Mouse (Mus musculus) erythroblast, embryonic 14.5 days (primary cell): Measurements from ENCODE around the gene Fam229a. TPM values are rescaled to one million over a fixed set of nuclear protein-coding genes. Genes with fewer than 3 reads are reported as not detected.
"Not testable (repeated sequence)": the region's sequence is repeated elsewhere in the genome, so short reads cannot be mapped to it uniquely, and the experiment has no call there.

ENCODE experiments used
- H3K27me3 ChIP-seq: 2 replicates; pipeline ENCODE4 v1.6.1; 2012; ENCODE audit warnings: inconsistent platforms; ENCODE audit not compliant: control insufficient read depth
- H3K36me3 ChIP-seq: 2 replicates; pipeline ENCODE4 v1.6.1; 2012; ENCODE audit warnings: mild to moderate bottlenecking, inconsistent platforms; ENCODE audit not compliant: control insufficient read depth
- H3K4me1 ChIP-seq: 2 replicates; pipeline ENCODE4 v1.6.1; 2012; ENCODE audit warnings: inconsistent platforms; ENCODE audit not compliant: control insufficient read depth
- H3K4me3 ChIP-seq: replicated peaks from 2 replicates; pipeline ENCODE3; 2012; ENCODE audit warnings: moderate library complexity, mild to moderate bottlenecking, inconsistent platforms
- H3K9me3 ChIP-seq: 2 replicates; pipeline ENCODE4 v1.6.1; 2012; ENCODE audit warnings: low read length, inconsistent platforms, mixed read lengths; ENCODE audit not compliant: control insufficient read depth
- GATA1 ChIP-seq: IDR thresholded peaks from 2 replicates; pipeline ENCODE4 v1.6.1; 2012; ENCODE audit warnings: low read length, inconsistent platforms, mixed read lengths
- TAL1 ChIP-seq: IDR thresholded peaks from 3 replicates; pipeline ENCODE4 v1.6.1; 2012; ENCODE audit warnings: low read length, inconsistent platforms, mixed read lengths
- polyA plus RNA-seq: library from polyadenylated mRNA; stranded (reverse); fragments of >175 nt; gene quantifications from 2 replicates; pipeline ENCODE4 v1.2.3, GENCODE M21; 2012

Fam229a gene
- polyA plus RNA-seq, 1 experiment: 1.5 TPM

- TF ChIP-seq TAL1 (no peak), GATA1 (no peak)
- Histone ChIP-seq H3K4me3 (peak overlapping the region; percentile 64), H3K27me3 (peaks cover 51% of the 10 kb centered on the region), H3K4me1 (peaks cover 26% of the 10 kb centered on the region), H3K36me3 (peaks cover 37% of the 10 kb centered on the region), H3K9me3 (no peaks in the 10 kb centered on the region)
Measured at GRCm38 (mm10) chr4:129513891-129514290, 22.9 kb downstream of the Fam229a start.

- H3K4me1 ChIP-seq: peaks cover 26% of the 10 kb centered on the region
- H3K9me3 ChIP-seq: no peaks in the 10 kb centered on the region
- H3K27me3 ChIP-seq: peaks cover 45% of the 10 kb centered on the region
- peaks cover 41% of the 10 kb centered on the region for H3K36me3 ChIP-seq
- no peak for TF ChIP-seq TAL1
- no peak for TF ChIP-seq GATA1
- peak overlapping the region; percentile 64 for H3K4me3 ChIP-seq
Measured at GRCm38 (mm10) chr4:129514300-129514898, 23.4 kb downstream of the Fam229a start.

- Histone ChIP-seq H3K36me3 (peaks cover 66% of the 10 kb centered on the region), H3K4me3 (no peak overlapping the region), H3K27me3 (peaks cover 26% of the 10 kb centered on the region), H3K4me1 (peaks cover 26% of the 10 kb centered on the region), H3K9me3 (no peaks in the 10 kb centered on the region)
- no peak for TF ChIP-seq GATA1
- no peak for TF ChIP-seq TAL1
Measured at GRCm38 (mm10) chr4:129516925-129517324, 25.9 kb downstream of the Fam229a start.

DNA sequence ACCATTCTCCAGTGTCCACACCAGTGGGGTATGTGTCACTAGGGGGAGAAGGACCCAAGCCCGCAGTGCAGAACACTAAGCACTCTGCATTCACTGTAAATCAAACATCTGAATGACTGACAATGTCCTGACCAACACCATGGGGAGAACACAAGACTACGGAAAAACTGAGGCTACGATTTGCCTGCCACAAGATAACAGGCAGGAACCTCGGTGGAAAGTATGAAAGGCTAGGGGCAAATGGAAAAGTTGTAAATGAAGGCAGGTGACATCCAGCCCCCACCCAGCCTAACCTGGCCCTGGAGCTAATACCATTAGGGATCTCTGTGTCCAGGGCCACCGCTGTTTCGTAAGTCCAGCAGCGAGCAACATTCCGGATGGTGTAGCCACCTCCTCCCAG is 27.5 kb downstream of the Fam229a start:
- H3K36me3 ChIP-seq: peaks cover 82% of the 10 kb centered on the region
- H3K4me3 ChIP-seq: no peak overlapping the region
- H3K27me3 ChIP-seq: peaks cover 10% of the 10 kb centered on the region
- peaks cover 19% of the 10 kb centered on the region for H3K4me1 ChIP-seq
- H3K9me3 ChIP-seq: no peaks in the 10 kb centered on the region
- TF ChIP-seq TAL1 (no peak), GATA1 (no peak)

DNA sequence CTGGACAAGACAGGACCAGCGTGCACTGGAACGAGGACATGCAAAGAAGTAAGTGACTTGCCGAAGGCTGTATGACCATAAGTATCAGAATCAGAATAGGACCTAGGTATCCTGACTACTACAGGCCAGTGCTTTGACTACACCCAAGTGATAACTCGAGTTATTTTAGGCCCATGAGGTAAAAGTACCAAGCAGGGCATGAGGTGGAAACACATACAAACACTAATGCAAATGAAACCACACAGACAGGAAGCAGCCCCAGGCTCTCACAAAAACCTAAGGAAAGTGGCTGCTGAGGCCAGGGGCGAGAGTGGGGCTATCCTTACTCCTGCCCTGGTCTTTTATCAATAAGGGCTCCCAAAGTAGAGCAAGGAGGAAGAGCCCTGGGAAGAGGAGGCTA is 34.3 kb downstream of the Fam229a start:
- Histone ChIP-seq H3K27me3 (no peaks in the 10 kb centered on the region), H3K9me3 (no peaks in the 10 kb centered on the region), H3K36me3 (peaks cover 82% of the 10 kb centered on the region), H3K4me3 (no peak overlapping the region), H3K4me1 (no peaks in the 10 kb centered on the region)
- TF ChIP-seq TAL1 (no peak), GATA1 (no peak)

DNA sequence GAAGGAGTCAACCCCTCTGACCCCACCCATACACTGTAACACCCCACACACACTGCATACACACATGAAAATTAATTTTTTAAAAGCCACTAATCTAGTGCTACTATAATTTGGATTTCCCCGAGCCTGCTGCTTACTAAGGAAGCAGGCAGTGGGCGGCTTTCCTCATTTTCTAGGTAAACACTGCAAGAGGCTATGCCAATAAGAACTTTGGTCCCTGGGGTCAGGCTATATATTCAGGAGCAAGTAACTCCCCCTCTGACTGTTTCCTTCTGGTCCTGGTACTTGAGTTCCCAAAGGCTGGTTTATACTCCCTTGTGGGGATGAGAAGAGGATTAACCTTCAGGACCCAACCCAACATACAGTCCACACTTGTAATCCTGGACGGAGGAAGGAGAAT is 34.9 kb downstream of the Fam229a start:
- Histone ChIP-seq H3K27me3 (no peaks in the 10 kb centered on the region), H3K4me1 (no peaks in the 10 kb centered on the region), H3K9me3 (no peaks in the 10 kb centered on the region), H3K36me3 (peaks cover 83% of the 10 kb centered on the region), H3K4me3 (no peak overlapping the region)
- no peak for TF ChIP-seq GATA1

GRCm38 (mm10) chr4:129528901-129529300 is 37.9 kb downstream of the Fam229a start:
- not testable (repeated sequence) for H3K4me1 ChIP-seq, H3K27me3 ChIP-seq, H3K9me3 ChIP-seq, H3K4me3 ChIP-seq
- peaks cover 77% of the 10 kb centered on the region for H3K36me3 ChIP-seq

GRCm38 (mm10) chr4:129540012-129540411 is 49.0 kb downstream of the Fam229a start:
- no peak overlapping the region for H3K4me3 ChIP-seq
- H3K27me3 ChIP-seq: no peaks in the 10 kb centered on the region
- H3K36me3 ChIP-seq: peaks cover 57% of the 10 kb centered on the region
- H3K9me3 ChIP-seq: no peaks in the 10 kb centered on the region
- TF ChIP-seq GATA1 (no peak), TAL1 (no peak)
- peaks cover 40% of the 10 kb centered on the region for H3K4me1 ChIP-seq

Other genes starting within 250 kb of the Fam229a start
- 0.09 and 0.12 TPM in 2 replicates for gene C77080, start 229.8 kb upstream of the Fam229a start, polyA plus RNA-seq
- gene Sync, start 203.6 kb upstream of the Fam229a start, polyA plus RNA-seq: not detected in 2 replicates
- 5.4 and 8.0 TPM in 2 replicates for gene Rbbp4, start 155.8 kb upstream of the Fam229a start, polyA plus RNA-seq
- 0.10 and 0.29 TPM in 2 replicates for gene Zbtb8os, start 155.5 kb upstream of the Fam229a start, polyA plus RNA-seq
- gene Zbtb8a, start 113.1 kb upstream of the Fam229a start, polyA plus RNA-seq: 0.04 and 0.08 TPM in 2 replicates
- gene Zbtb8b, start 50.3 kb upstream of the Fam229a start, polyA plus RNA-seq: 0.02 TPM in 1 of 2 replicates, not detected in the other
- gene Bsdc1, start 29.6 kb upstream of the Fam229a start, polyA plus RNA-seq: 87.8 and 92.9 TPM in 2 replicates
- gene Tssk3, start 168 bp upstream of the Fam229a start, polyA plus RNA-seq: not detected in 2 replicates
- 1.2 and 1.4 TPM in 2 replicates for gene Marcksl1, start 22.4 kb downstream of the Fam229a start, polyA plus RNA-seq
- 9.1 and 9.2 TPM in 2 replicates for gene Hdac1, start 51.5 kb downstream of the Fam229a start, polyA plus RNA-seq
- gene Lck, start 82.5 kb downstream of the Fam229a start, polyA plus RNA-seq: 3.0 and 3.1 TPM in 2 replicates
- gene Fam167b, start 87.4 kb downstream of the Fam229a start, polyA plus RNA-seq: 0.15 TPM in 1 of 2 replicates, not detected in the other
- 14.4 and 16.7 TPM in 2 replicates for gene Eif3i, start 109.5 kb downstream of the Fam229a start, polyA plus RNA-seq
- gene Tmem234, start 109.5 kb downstream of the Fam229a start, polyA plus RNA-seq: 53.2 and 58.6 TPM in 2 replicates
- gene Dcdc2b, start 123.1 kb downstream of the Fam229a start, polyA plus RNA-seq: not detected in 2 replicates
- gene Iqcc, start 127.9 kb downstream of the Fam229a start, polyA plus RNA-seq: 0.09 and 0.11 TPM in 2 replicates
- 0.73 and 2.6 TPM in 2 replicates for gene Ccdc28b, start 132.8 kb downstream of the Fam229a start, polyA plus RNA-seq
- gene Txlna, start 149.9 kb downstream of the Fam229a start, polyA plus RNA-seq: 2.8 and 3.0 TPM in 2 replicates
- 0.47 and 0.65 TPM in 2 replicates for gene Kpna6, start 181.6 kb downstream of the Fam229a start, polyA plus RNA-seq
- gene Tmem39b, start 205.6 kb downstream of the Fam229a start, polyA plus RNA-seq: 1.0 and 1.4 TPM in 2 replicates